Mouse (Mus musculus) ES-E14 (cell line): ENCODE results near the gene Bicdl2. TPM values are rescaled to one million over a fixed set of nuclear protein-coding genes. Genes with fewer than 3 reads are reported as not detected.
A peak's percentile ranks its signal among the peaks of the same experiment; 100 is the strongest.

ENCODE experiments used
- DNase-seq: peaks from one replicate; pipeline ENCODE4 v3.0.0-alpha.2; 2013; ENCODE audit warnings: low read depth, low spot score
- H3K27ac ChIP-seq: 2 replicates; pipeline ENCODE4 v1.5.1; 2012; ENCODE audit warnings: low read depth, mild to moderate bottlenecking, low read length, moderate library complexity, mixed read lengths; ENCODE audit not compliant: poor library complexity, insufficient read depth, severe bottlenecking
- H3K36me3 ChIP-seq: 2 replicates; pipeline ENCODE4 v1.6.1; 2012; ENCODE audit warnings: mild to moderate bottlenecking, low read length, moderate library complexity, mixed read lengths; ENCODE audit not compliant: control insufficient read depth, poor library complexity, insufficient read depth, severe bottlenecking
- H3K4me1 ChIP-seq, 2 experiments: fragments of 150-350 bp in 1 of 2; sonication (generic) in 1 of 2; 2 replicates each; pipeline ENCODE4 v1.6.1; 2012; ENCODE audit warnings: low read length in 2 of 2, mild to moderate bottlenecking in 1 of 2, mixed read lengths in 1 of 2; ENCODE audit not compliant: control insufficient read depth in 2 of 2, insufficient read depth in 2 of 2, poor library complexity in 1 of 2
- H3K4me3 ChIP-seq, 2 experiments: fragments of 150-350 bp in 1 of 2; sonication (generic) in 1 of 2; 2 replicates each; pipeline ENCODE4 v1.5.1; 2012; ENCODE audit warnings: low read length in 2 of 2, low read depth in 1 of 2, mild to moderate bottlenecking in 1 of 2, mixed read lengths in 1 of 2; ENCODE audit not compliant: insufficient read depth in 1 of 2, poor library complexity in 1 of 2, severe bottlenecking in 1 of 2
- H3K9ac ChIP-seq: 2 replicates; pipeline ENCODE4 v1.6.1; 2012; ENCODE audit warnings: low read depth, mild to moderate bottlenecking, low read length, mixed read lengths; ENCODE audit not compliant: poor library complexity, insufficient read depth, severe bottlenecking
- H3K9me3 ChIP-seq: fragments of 150-350 bp; sonication (generic); 2 replicates; pipeline ENCODE4 v1.6.1; 2012; ENCODE audit warnings: low read depth, mild to moderate bottlenecking, low read length; ENCODE audit not compliant: control insufficient read depth, insufficient read depth
- CHD2 ChIP-seq: IDR thresholded peaks from 2 replicates; pipeline ENCODE4 v1.6.1; 2014; ENCODE audit warnings: mild to moderate bottlenecking, low read depth, low read length, inconsistent platforms
- HCFC1 ChIP-seq: IDR thresholded peaks from 2 replicates; pipeline ENCODE4 v1.6.1; 2012; ENCODE audit warnings: low read length, inconsistent platforms, borderline replicate concordance; ENCODE audit not compliant: insufficient read depth
- MAFK ChIP-seq: IDR thresholded peaks from 2 replicates; pipeline ENCODE4 v1.6.1; 2014; ENCODE audit warnings: mild to moderate bottlenecking, low read depth, low read length, inconsistent platforms; ENCODE audit not compliant: insufficient read depth
- ZC3H11A ChIP-seq: IDR thresholded peaks from 2 replicates; pipeline ENCODE4 v1.6.1; 2012; ENCODE audit warnings: low read depth, mild to moderate bottlenecking, inconsistent platforms, low read length, borderline replicate concordance
- ZNF384 ChIP-seq: IDR thresholded peaks from 2 replicates; pipeline ENCODE4 v1.6.1; 2012; ENCODE audit warnings: low read depth, low read length, inconsistent platforms
- in situ Hi-C, 2 experiments: fragments of 600-800 bp; cut with MboI; formaldehyde crosslinking; loops; one replicate each; pipeline ENCODE4 v1.15.1; 2025; ENCODE audit warnings: low sequenced_read_pairs in 2 of 2, inconsistent platforms in 1 of 2; ENCODE audit not compliant: unreplicated experiment in 2 of 2
- total RNA-seq: library from RNA; depleted of rRNA; stranded (reverse); fragments of 300-350 nt; gene quantifications from 2 replicates; pipeline ENCODE4 v1.2.3, GENCODE M21; 2012

Gene Bicdl2
- total RNA-seq, 1 experiment = 1.1 TPM

- TF ChIP-seq HCFC1 (no peak), ZNF384 (no peak), CHD2 (no peak), ZC3H11A (no peak), MAFK (no peak)
- Histone ChIP-seq H3K27ac (peak overlapping the region; percentile 53), H3K9ac (no peak overlapping the region), H3K9me3 (no peaks in the 10 kb centered on the region), H3K4me1 (peaks cover 2 to 27% of the 10 kb centered on the region in 2 experiments; a peak in 3 of 4 replicates), H3K36me3 (no peaks in the 10 kb centered on the region), H3K4me3 (no peak overlapping the region)
- in situ Hi-C loops = no loop called here
- no peak for DNase-seq
These were observed 35.5 kb downstream of the Bicdl2 start for GRCm38 (mm10) chr17:23695801-23696200.

- no peak for TF ChIP-seq HCFC1
- no peaks in the 10 kb centered on the region for H3K36me3 ChIP-seq
- peak overlapping the region; percentile 70 for H3K9ac ChIP-seq
- peak overlapping the region; percentile 75 to 88 for H3K4me3 ChIP-seq
- in situ Hi-C loops = no loop called here
- DNase-seq = no peak
- H3K27ac ChIP-seq = no peak overlapping the region
- peaks cover 0 to 25% of the 10 kb centered on the region in 2 experiments; a peak in 2 of 4 replicates for H3K4me1 ChIP-seq
- H3K9me3 ChIP-seq = no peaks in the 10 kb centered on the region
These were observed 39.1 kb downstream of the Bicdl2 start for GRCm38 (mm10) chr17:23699131-23700077.

GRCm38 (mm10) chr17:23700079-23700478, 39.8 kb downstream of the Bicdl2 start:
- peak; percentile 82 for DNase-seq
- TF ChIP-seq CHD2 = peak; percentile 76
- no peak for TF ChIP-seq MAFK
- Histone ChIP-seq H3K9me3 (no peaks in the 10 kb centered on the region), H3K36me3 (no peaks in the 10 kb centered on the region), H3K27ac (no peak overlapping the region), H3K9ac (peak overlapping the region; percentile 70), H3K4me3 (peak overlapping the region; percentile 75 to 88), H3K4me1 (peaks cover 0 to 22% of the 10 kb centered on the region in 2 experiments; a peak in 2 of 4 replicates)
- in situ Hi-C loops = no loop called here

GRCm38 (mm10) chr17:23703301-23703700, 43.0 kb downstream of the Bicdl2 start:
- Histone ChIP-seq H3K27ac (no peak overlapping the region), H3K4me3 (no peak overlapping the region), H3K9ac (no peak overlapping the region), H3K9me3 (no peaks in the 10 kb centered on the region), H3K4me1 (peaks cover 0 to 15% of the 10 kb centered on the region in 2 experiments; a peak in 1 of 4 replicates), H3K36me3 (no peaks in the 10 kb centered on the region)
- TF ChIP-seq ZC3H11A (no peak), CHD2 (no peak), HCFC1 (no peak), MAFK (no peak), ZNF384 (no peak)
- DNase-seq = no peak
- in situ Hi-C loops = no loop called here

GRCm38 (mm10) chr17:23704741-23705140, 44.4 kb downstream of the Bicdl2 start:
- Histone ChIP-seq H3K9ac (0 out of 2 replicates have a peak overlapping the region, but pooled peaks have one; percentile 2), H3K36me3 (no peaks in the 10 kb centered on the region), H3K9me3 (no peaks in the 10 kb centered on the region), H3K4me1 (peaks cover 0 to 12% of the 10 kb centered on the region in 2 experiments; a peak in 1 of 4 replicates), H3K4me3 (no peak overlapping the region), H3K27ac (no peak overlapping the region)
- no peak for DNase-seq
- in situ Hi-C loops = no loop called here
- TF ChIP-seq CHD2 (no peak), ZNF384 (no peak), ZC3H11A (no peak), MAFK (no peak), HCFC1 (no peak)
